In genomic region chr17:34121879-34122187, GRCm38 (mm10) we compare ENCODE assay signal across 9 mouse cellular contexts. TPM values are rescaled to one million over a fixed set of nuclear protein-coding genes. Genes with fewer than 3 reads are reported as not detected.
A peak's percentile ranks its signal among the peaks of the same experiment; 100 is the strongest.
DNase-seq lines count a peak whose midpoint lies in the region; ATAC-seq and TF ChIP-seq lines count a peak whose summit lies in the region.
"Had no signal": no experiment of that assay in that cellular context is flagged by ENCODE, and none has a peak within 500 bp of the region (broad histone marks: within the 10 kb centered on the region; RNA-seq: fewer than 3 reads in every experiment).

No protein-coding gene starts in this region.

- 0% methylated on average over 9 of the region's 10 CpGs for WGBS in thymus, adult 2 months
- WGBS in kidney, embryonic 14.5 days = 2% methylated on average over 7 of the region's 10 CpGs
- 5% methylated on average over 7 of the region's 10 CpGs for WGBS in lung, adult 2 months

- no peak for TF ChIP-seq CTCF in thymus, adult 2 months (IDR thresholded peaks at IDR 0.05; ENCODE audit: borderline replicate concordance, control insufficient read depth, extremely low read depth, insufficient read depth, low read length, poor library complexity)
- TF ChIP-seq CTCF in gastrocnemius, adult 2 months (IDR thresholded peaks at IDR 0.05) = no peak
- no peak for TF ChIP-seq CTCF in lung, adult 2 months (IDR thresholded peaks at IDR 0.05; ENCODE audit: insufficient read depth, low read length)

- peak overlapping the region; percentile 98 for H3K27ac ChIP-seq in thymus, adult 2 months (ENCODE audit: control insufficient read depth, insufficient read depth, low read length)
- H3K27ac ChIP-seq in gastrocnemius, adult 2 months = peak overlapping the region; percentile 99
- peak overlapping the region; percentile 100 for H3K27ac ChIP-seq in kidney, embryonic 14.5 days (ENCODE audit: low read depth, low read length)

- H3K9ac ChIP-seq in kidney, embryonic 14.5 days (ENCODE audit: low read depth, low read length) = peak overlapping the region; percentile 98

- no peaks in the 10 kb centered on the region for H3K27me3 ChIP-seq in thymus, adult 2 months (ENCODE audit: control insufficient read depth, insufficient read depth, low read length)
- H3K27me3 ChIP-seq in kidney, embryonic 14.5 days (ENCODE audit: control insufficient read depth, insufficient read depth, low read length) = no peaks in the 10 kb centered on the region

- H3K4me3 ChIP-seq in thymus, adult 2 months (ENCODE audit: control insufficient read depth, insufficient read depth, low read length) = peak overlapping the region; percentile 71
- H3K4me3 ChIP-seq in gastrocnemius, adult 2 months = peak overlapping the region; percentile 81
- H3K4me3 ChIP-seq in kidney, embryonic 14.5 days (ENCODE audit: low read length) = peak overlapping the region; percentile 92
- H3K4me3 ChIP-seq in lung, adult 2 months (replicated peaks; ENCODE audit: extremely low read depth, low read depth, low read length) = peak overlapping the region; percentile 93

- peak overlapping the region; percentile 99 for H3K4me2 ChIP-seq in kidney, embryonic 14.5 days (replicated peaks; ENCODE audit: low read depth, low read length)

- intact Hi-C loops in gastrocnemius, adult 2 months (cut with DNase I) = loop anchor here (5.0 kb wide), 1 partner anchor 90 kb away; the partner anchor contains the start of genes Rxrb and Slc39a7

- no peak; the same call in 1 of the 2 replicates for ATAC-seq in kidney, embryonic 14.5 days (ENCODE audit: low FRiP score, low TSS enrichment)

- no peak for TF ChIP-seq POLR2A in thymus, adult 2 months (IDR thresholded peaks at IDR 0.05; ENCODE audit: control insufficient read depth, extremely low read depth, insufficient read depth, low read length, poor library complexity)
- no peak for TF ChIP-seq POLR2A in lung, adult 2 months (IDR thresholded peaks at IDR 0.05; ENCODE audit: borderline replicate concordance, extremely low read depth, low read depth, low read length)

- peaks cover 14% of the 10 kb centered on the region for H3K4me1 ChIP-seq in thymus, adult 2 months (replicated peaks; ENCODE audit: control insufficient read depth, insufficient read depth, low read length)
- peaks cover 8% of the 10 kb centered on the region; the same call in 1 of the 2 replicates for H3K4me1 ChIP-seq in kidney, embryonic 14.5 days (ENCODE audit: control insufficient read depth, insufficient read depth, low read length)
- H3K4me1 ChIP-seq in lung, adult 2 months (ENCODE audit: control insufficient read depth, insufficient read depth, low read length) = peaks cover 3% of the 10 kb centered on the region; the same call in 1 of the 2 replicates

- no peaks in the 10 kb centered on the region for H3K9me3 ChIP-seq in kidney, embryonic 14.5 days (ENCODE audit: control insufficient read depth, low read length)

- no peak for DNase-seq in thymus, adult 2 months
- DNase-seq in thymus, postnatal 25 days = no peak
- peak; percentile 65 to 78 for DNase-seq in cerebellum, adult 18-20 months
- peak; percentile 85 for DNase-seq in gastrocnemius, adult 2 months
- DNase-seq in lung, adult 2 months = no peak
- peak; percentile 74 for DNase-seq in ovary, postnatal 36 days (ENCODE audit: low spot score)
- DNase-seq in thymus, postnatal 0 days (ENCODE audit: low spot score) = no peak

- H3K36me3 ChIP-seq in thymus, adult 2 months (ENCODE audit: control insufficient read depth, insufficient read depth, low read length) = peaks cover 4% of the 10 kb centered on the region
- peaks cover 21% of the 10 kb centered on the region for H3K36me3 ChIP-seq in kidney, embryonic 14.5 days (ENCODE audit: control insufficient read depth, insufficient read depth, low read length)

RNA-seq across cellular contexts. Expression of gene Brd2, which starts 0.6 kb away (rescaled TPM):
- polyA plus RNA-seq in thymus, adult 2 months (2012; rRNA removed) = 236 and 257 TPM in 2 replicates
- total RNA-seq in gastrocnemius, adult 2 months (2021) = 10 to 100 TPM; 70.3 to 88.9 TPM
- polyA plus RNA-seq in kidney, embryonic 14.5 days (2014; fragmentation: Nextera tagmentation; extraction: Ambion mirVana) = 153 and 178 TPM in 2 replicates
- 101 and 140 TPM in 2 replicates for polyA plus RNA-seq in lung, adult 2 months (2012; rRNA removed)
- 98.3 and 107 TPM in 2 replicates for polyA plus RNA-seq in thymus, postnatal 0 days (2015; fragmentation: Nextera tagmentation; extraction: Ambion mirVana)

RNA-seq across cellular contexts. Expression of gene H2-DMa, which starts 2.5 kb away (rescaled TPM):
- polyA plus RNA-seq in thymus, adult 2 months (2012; rRNA removed) = 141 and 177 TPM in 2 replicates
- total RNA-seq in gastrocnemius, adult 2 months (2021) = 1 to 10 TPM; 3.0 to 3.1 TPM
- polyA plus RNA-seq in kidney, embryonic 14.5 days (2014; fragmentation: Nextera tagmentation; extraction: Ambion mirVana) = 16.1 and 19.3 TPM in 2 replicates
- 109 and 118 TPM in 2 replicates for polyA plus RNA-seq in lung, adult 2 months (2012; rRNA removed)
- 113 and 114 TPM in 2 replicates for polyA plus RNA-seq in thymus, postnatal 0 days (2015; fragmentation: Nextera tagmentation; extraction: Ambion mirVana)

RNA-seq across cellular contexts. Expression of gene H2-DMb2, which starts 21.3 kb away (rescaled TPM):
- polyA plus RNA-seq in thymus, adult 2 months (2012; rRNA removed) = 119 and 123 TPM in 2 replicates
- total RNA-seq in gastrocnemius, adult 2 months (2021) = under 1 TPM; 0.46 to 0.47 TPM
- 18.5 and 21.9 TPM in 2 replicates for polyA plus RNA-seq in kidney, embryonic 14.5 days (2014; fragmentation: Nextera tagmentation; extraction: Ambion mirVana)
- polyA plus RNA-seq in lung, adult 2 months (2012; rRNA removed) = 33.3 and 38.9 TPM in 2 replicates
- 57.8 and 62.9 TPM in 2 replicates for polyA plus RNA-seq in thymus, postnatal 0 days (2015; fragmentation: Nextera tagmentation; extraction: Ambion mirVana)

RNA-seq across cellular contexts. Expression of gene H2-Oa, which starts 29.7 kb away (rescaled TPM):
- 122 and 154 TPM in 2 replicates for polyA plus RNA-seq in thymus, adult 2 months (2012; rRNA removed)
- total RNA-seq in gastrocnemius, adult 2 months (2021) = not detected
- 0.51 and 0.76 TPM in 2 replicates for polyA plus RNA-seq in kidney, embryonic 14.5 days (2014; fragmentation: Nextera tagmentation; extraction: Ambion mirVana)
- polyA plus RNA-seq in lung, adult 2 months (2012; rRNA removed) = 14.1 and 19.8 TPM in 2 replicates
- polyA plus RNA-seq in thymus, postnatal 0 days (2015; fragmentation: Nextera tagmentation; extraction: Ambion mirVana) = 55.0 and 57.1 TPM in 2 replicates
- total RNA-seq: gastrocnemius, adult 8-10 months had no signal

RNA-seq across cellular contexts. Expression of gene H2-DMb1, which starts 31.0 kb away (rescaled TPM):
- 130 and 197 TPM in 2 replicates for polyA plus RNA-seq in thymus, adult 2 months (2012; rRNA removed)
- total RNA-seq in gastrocnemius, adult 2 months (2021) = under 1 TPM; 0.38 to 0.61 TPM
- 4.1 and 4.2 TPM in 2 replicates for polyA plus RNA-seq in kidney, embryonic 14.5 days (2014; fragmentation: Nextera tagmentation; extraction: Ambion mirVana)
- polyA plus RNA-seq in lung, adult 2 months (2012; rRNA removed) = 146 and 187 TPM in 2 replicates
- 39.8 and 42.2 TPM in 2 replicates for polyA plus RNA-seq in thymus, postnatal 0 days (2015; fragmentation: Nextera tagmentation; extraction: Ambion mirVana)

Comparison
In these comparisons a context has a peak if more than half of its experiments do, and no peak if none do; other contexts are left out.
1. DNase-seq: peak in cerebellum, adult 18-20 months (2 of 2), gastrocnemius, adult 2 months (single experiment) and ovary, postnatal 36 days (single experiment); none in thymus, adult 2 months (single experiment), thymus, postnatal 25 days (single experiment), lung, adult 2 months (single experiment) and thymus, postnatal 0 days (single experiment).
2. Peak in every context shown above with its lines, with median percentiles within 50 percentile points of each other: H3K27ac ChIP-seq and H3K4me3 ChIP-seq.